Mouse (Mus musculus) hindbrain, postnatal 0 days (tissue): ENCODE data around the gene Cstf2t. TPM values are rescaled to one million over a fixed set of nuclear protein-coding genes. Genes with fewer than 3 reads are reported as not detected.

Source experiments
- ATAC-seq: fragments of 200-750 bp; cut with Nextera tagmentation; 2 replicates; pipeline ENCODE4 v1.8.0; 2017; ENCODE audit warnings: mild to moderate bottlenecking, moderate TSS enrichment, moderate library complexity
- DNase-seq: peaks from one replicate; pipeline ENCODE4 v3.0.0-alpha.2; 2015; ENCODE audit warnings: low spot score
- H3K27ac ChIP-seq: fragments of 300-500 bp; sonication (generic); 2 replicates; pipeline ENCODE4 v1.5.1; 2014; ENCODE audit warnings: mild to moderate bottlenecking
- H3K27me3 ChIP-seq: fragments of 300-500 bp; sonication (generic); 2 replicates; pipeline ENCODE4 v1.6.1; 2014; ENCODE audit warnings: low read length, mixed read lengths; ENCODE audit not compliant: insufficient read depth
- H3K36me3 ChIP-seq: fragments of 300-500 bp; sonication (generic); 2 replicates; pipeline ENCODE4 v1.6.1; 2014; ENCODE audit warnings: low read length, mixed read lengths; ENCODE audit not compliant: insufficient read depth
- H3K4me1 ChIP-seq: fragments of 300-500 bp; sonication (generic); 2 replicates; pipeline ENCODE4 v1.6.1; 2014; ENCODE audit warnings: antibody characterized with exemption, low read length, mixed read lengths; ENCODE audit not compliant: insufficient read depth
- H3K4me2 ChIP-seq: fragments of 300-500 bp; sonication (generic); 2 replicates; pipeline ENCODE4 v1.6.1; 2014; ENCODE audit warnings: low read depth, mild to moderate bottlenecking, low read length, moderate library complexity, mixed read lengths
- H3K4me3 ChIP-seq: fragments of 300-500 bp; sonication (generic); 2 replicates; pipeline ENCODE4 v1.5.1; 2014; ENCODE audit warnings: low read length
- H3K9ac ChIP-seq: fragments of 300-500 bp; sonication (generic); replicated peaks from 2 replicates; pipeline ENCODE4 v1.6.1; 2014; ENCODE audit warnings: mild to moderate bottlenecking, low read length, moderate library complexity, mixed read lengths
- H3K9me3 ChIP-seq: fragments of 300-500 bp; sonication (generic); 2 replicates; pipeline ENCODE4 v1.6.1; 2016; ENCODE audit warnings: low read length, mixed read lengths
- CTCF ChIP-seq: IDR thresholded peaks from 2 replicates; pipeline ENCODE4 v1.5.1; 2016; ENCODE audit warnings: antibody characterized with exemption, control low read depth, low read depth
- WGBS: fragments of 180-500 bp; shearing (Covaris S2); extraction: QIAGEN DNeasy Blood & Tissue Kit; methylation state at CpG from one replicate; pipeline ENCODE4 v1.1.7; 2014; 5-methylcytosine and 5-hydroxymethylcytosine counted together
- polyA plus RNA-seq: library from polyadenylated mRNA; unstranded; fragments of >200 nt; fragmentation: Nextera tagmentation; extraction: Ambion mirVana; gene quantifications from 2 replicates; pipeline ENCODE4 v1.2.1, GENCODE M21; 2015
- total RNA-seq: library from RNA; depleted of rRNA; stranded (reverse); fragments of >200 nt; gene quantifications from 2 replicates; pipeline ENCODE4 v1.2.3, GENCODE M21; 2014

Gene Cstf2t
- total and polyA plus RNA-seq, 2 experiments from 2014 or later, result 52.1 to 58.1 TPM

DNA sequence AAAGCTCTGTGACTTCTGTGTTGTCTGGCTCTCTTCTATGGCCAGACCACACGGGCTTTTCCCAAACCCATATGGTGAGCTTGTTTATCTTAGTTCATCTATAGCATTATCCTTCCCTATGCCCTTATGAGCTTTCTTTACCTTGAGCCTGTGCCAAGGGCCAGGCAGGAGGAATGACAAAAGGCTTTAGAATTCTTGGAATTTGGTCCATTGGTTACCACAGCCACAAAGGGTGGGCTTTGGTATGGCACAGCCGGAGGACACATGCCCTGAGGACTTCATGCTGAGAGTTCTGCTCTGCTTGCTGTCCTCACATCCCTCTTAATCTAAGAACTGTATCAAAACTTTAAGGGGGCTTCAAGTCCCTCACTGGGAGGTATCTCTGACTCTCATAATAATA, 53.7 kb downstream of the Cstf2t start:
- ATAC-seq, result no peak
- TF ChIP-seq CTCF, result no peak
- H3K4me3 ChIP-seq, result no peak overlapping the region
- WGBS, result 6% methylated on average over 2 of the region's 2 CpGs
- H3K27ac ChIP-seq, result no peak overlapping the region
- no peaks in the 10 kb centered on the region for H3K36me3 ChIP-seq
- no peak overlapping the region for H3K9ac ChIP-seq
- H3K27me3 ChIP-seq, result no peaks in the 10 kb centered on the region
- no peaks in the 10 kb centered on the region for H3K9me3 ChIP-seq
- no peaks in the 10 kb centered on the region for H3K4me1 ChIP-seq
- no peak for DNase-seq
- H3K4me2 ChIP-seq, result no peak overlapping the region
